Mouse (Mus musculus) MEL (cell line): ENCODE measurements around the gene Zfp609.

Source experiments
- CTCF ChIP-seq, 3 experiments: IDR thresholded peaks in 2 of 3; conservative IDR thresholded peaks in 1 of 3; 2 replicates each; pipeline ENCODE4 v1.5.1; 2011 to 2012; ENCODE audit warnings: low read length in 3 of 3, low read depth in 2 of 3, mild to moderate bottlenecking in 2 of 3, improper control_type of control experiment in 1 of 3, inconsistent platforms in 1 of 3, mixed read lengths in 1 of 3, moderate library complexity in 1 of 3; ENCODE audit not compliant: control insufficient read depth in 1 of 3, insufficient read depth in 1 of 3, poor library complexity in 1 of 3, severe bottlenecking in 1 of 3
- EP300 ChIP-seq, 2 experiments: IDR thresholded peaks; 2 replicates each; pipeline ENCODE4 v1.6.1; 2011; ENCODE audit warnings: improper control_type of control experiment in 2 of 2, low read length in 2 of 2, low read depth in 1 of 2, mild to moderate bottlenecking in 1 of 2
- GATA1 ChIP-seq: IDR thresholded peaks from 2 replicates; pipeline ENCODE4 v1.6.1; 2011; ENCODE audit warnings: low read depth, low read length, improper control_type of control experiment
- MAX ChIP-seq: IDR thresholded peaks from 2 replicates; pipeline ENCODE4 v1.6.1; 2011; ENCODE audit warnings: low read length, improper control_type of control experiment
- MXI1 ChIP-seq: IDR thresholded peaks from 2 replicates; pipeline ENCODE4 v1.6.1; 2011; ENCODE audit warnings: mild to moderate bottlenecking, low read depth, low read length, improper control_type of control experiment
- POLR2A ChIP-seq, 2 experiments: IDR thresholded peaks; 2 replicates each; pipeline ENCODE4 v1.6.1; 2011 to 2012; ENCODE audit warnings: low read length in 2 of 2, mild to moderate bottlenecking in 2 of 2, control low read depth in 1 of 2, improper control_type of control experiment in 1 of 2, low read depth in 1 of 2, moderate library complexity in 1 of 2; ENCODE audit not compliant: control insufficient read depth in 1 of 2, insufficient read depth in 1 of 2, poor library complexity in 1 of 2
- POLR2AphosphoS2 ChIP-seq: IDR thresholded peaks from 2 replicates; pipeline ENCODE4 v1.6.1; 2011; ENCODE audit warnings: low read length, improper control_type of control experiment
- RCOR1 ChIP-seq: IDR thresholded peaks from 2 replicates; pipeline ENCODE4 v1.6.1; 2012; ENCODE audit warnings: low read depth, mild to moderate bottlenecking, inconsistent platforms, low read length, improper control_type of control experiment
- TCF12 ChIP-seq: IDR thresholded peaks from 2 replicates; pipeline ENCODE4 v1.6.1; 2014; ENCODE audit warnings: low read depth, mild to moderate bottlenecking, inconsistent platforms, low read length, improper control_type of control experiment, moderate library complexity
- USF1 ChIP-seq: IDR thresholded peaks from 2 replicates; pipeline ENCODE4 v1.6.1; 2014; ENCODE audit warnings: low read depth, mild to moderate bottlenecking, inconsistent platforms, low read length, improper control_type of control experiment, moderate library complexity
- ZNF384 ChIP-seq: IDR thresholded peaks from 2 replicates; pipeline ENCODE4 v1.6.1; 2012; ENCODE audit warnings: low read depth, mild to moderate bottlenecking, inconsistent platforms, low read length, improper control_type of control experiment

- TF ChIP-seq MAX (no peak), CTCF (IDR thresholded peaks at IDR 0.05 in 2 of 3, conservative IDR thresholded peaks at IDR 0.05 in 1 of 3; ENCODE audit: control insufficient read depth in 1 of 3, insufficient read depth in 1 of 3, low read depth in 2 of 3, low read length in 3 of 3, poor library complexity in 1 of 3, severe bottlenecking in 1 of 3) (no peak), USF1 (no peak), MXI1 (no peak), GATA1 (no peak; the same call in 1 of the 2 replicates), TCF12 (no peak), RCOR1 (no peak), ZNF384 (no peak), POLR2A (IDR thresholded peaks at IDR 0.05; ENCODE audit: control insufficient read depth in 1 of 2, insufficient read depth in 1 of 2, low read depth in 1 of 2, low read length in 2 of 2, poor library complexity in 1 of 2) (no peak), EP300 (IDR thresholded peaks at IDR 0.05; ENCODE audit: low read depth in 1 of 2, low read length in 2 of 2) (no peak), POLR2AphosphoS2 (no peak)
Observed at GRCm38 (mm10) chr9:65831164-65831563, 3.8 kb upstream of the Zfp609 start.
